Mouse (Mus musculus) midbrain, embryonic 14.5 days (tissue): ENCODE data around the gene Umps. TPM values are rescaled to one million over a fixed set of nuclear protein-coding genes. Genes with fewer than 3 reads are reported as not detected.

ENCODE experiments used
- ATAC-seq: fragments of 200-750 bp; cut with Nextera tagmentation; 2 replicates; pipeline ENCODE4 v1.8.0; 2017; ENCODE audit warnings: moderate number of reproducible peaks, moderate library complexity; ENCODE audit not compliant: low FRiP score, low TSS enrichment
- DNase-seq: peaks from one replicate; pipeline ENCODE4 v3.0.0-alpha.2; 2015
- H3K27ac ChIP-seq: fragments of 300-500 bp; sonication (generic); replicated peaks from 2 replicates; pipeline ENCODE4 v1.5.1; 2014; ENCODE audit warnings: mild to moderate bottlenecking, low read depth, low read length, moderate library complexity
- H3K27me3 ChIP-seq: fragments of 300-500 bp; sonication (generic); 2 replicates; pipeline ENCODE4 v1.6.1; 2014; ENCODE audit warnings: low read length, control low read depth, mixed read lengths; ENCODE audit not compliant: control insufficient read depth, insufficient read depth
- H3K36me3 ChIP-seq: fragments of 300-500 bp; sonication (generic); 2 replicates; pipeline ENCODE4 v1.6.1; 2014; ENCODE audit warnings: low read length, control low read depth; ENCODE audit not compliant: control insufficient read depth, insufficient read depth
- H3K4me1 ChIP-seq: fragments of 300-500 bp; sonication (generic); 2 replicates; pipeline ENCODE4 v1.6.1; 2014; ENCODE audit warnings: mild to moderate bottlenecking, antibody characterized with exemption, low read length, control low read depth; ENCODE audit not compliant: control insufficient read depth, insufficient read depth
- H3K4me2 ChIP-seq: fragments of 300-500 bp; sonication (generic); 2 replicates; pipeline ENCODE4 v1.6.1; 2014; ENCODE audit warnings: mild to moderate bottlenecking, low read length, moderate library complexity
- H3K4me3 ChIP-seq: fragments of 300-500 bp; sonication (generic); replicated peaks from 2 replicates; pipeline ENCODE4 v1.5.1; 2014; ENCODE audit warnings: low read depth, low read length
- H3K9ac ChIP-seq: fragments of 300-500 bp; sonication (generic); replicated peaks from 2 replicates; pipeline ENCODE4 v1.6.1; 2014; ENCODE audit warnings: mild to moderate bottlenecking, low read length, moderate library complexity
- H3K9me3 ChIP-seq: fragments of 300-500 bp; sonication (generic); 2 replicates; pipeline ENCODE4 v1.6.1; 2016; ENCODE audit warnings: low read length, control low read depth, mixed read lengths; ENCODE audit not compliant: control insufficient read depth
- WGBS: fragments of 180-500 bp; shearing (Covaris S2); extraction: QIAGEN DNeasy Blood & Tissue Kit; methylation state at CpG from one replicate; pipeline ENCODE4 v1.1.7; 2014; 5-methylcytosine and 5-hydroxymethylcytosine counted together
- polyA plus RNA-seq: library from polyadenylated mRNA; unstranded; fragments of >200 nt; fragmentation: Nextera tagmentation; extraction: Ambion mirVana; gene quantifications from 2 replicates; pipeline ENCODE4 v1.2.1, GENCODE M21; 2014

Umps gene
- polyA plus RNA-seq, 1 experiment from 2014 or later, result 28.4 TPM

DNA sequence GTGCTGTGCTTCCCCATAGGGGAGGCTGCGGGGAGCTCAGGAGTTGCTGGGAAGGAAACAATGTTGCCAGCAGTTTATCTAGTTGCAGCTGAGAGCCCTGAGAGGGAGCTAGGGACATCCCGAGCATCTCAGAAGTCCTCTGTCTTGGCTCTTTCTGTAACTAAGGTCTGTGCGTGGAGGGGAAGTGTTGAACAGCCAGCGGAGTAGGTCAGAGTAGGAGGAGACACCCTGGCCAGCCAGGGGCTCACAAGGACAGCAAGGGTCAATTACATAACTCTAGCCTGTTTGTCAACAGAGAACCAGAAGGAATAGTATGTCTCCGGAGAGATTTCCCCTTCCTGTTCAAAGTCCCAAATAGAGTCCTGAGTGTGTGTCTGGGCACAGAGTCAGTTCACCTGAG, 34.7 kb downstream of the Umps start:
- no peak overlapping the region for H3K27ac ChIP-seq
- H3K9ac ChIP-seq, result no peak overlapping the region
- H3K36me3 ChIP-seq, result no peaks in the 10 kb centered on the region
- WGBS, result 61% methylated on average over 5 of the region's 5 CpGs
- no peak overlapping the region for H3K4me3 ChIP-seq
- ATAC-seq (no peak), DNase-seq (no peak)
- H3K9me3 ChIP-seq, result no peaks in the 10 kb centered on the region
- peaks cover 6% of the 10 kb centered on the region; the same call in 1 of the 2 replicates for H3K4me1 ChIP-seq
- H3K27me3 ChIP-seq, result no peaks in the 10 kb centered on the region
- H3K4me2 ChIP-seq, result no peak overlapping the region

DNA sequence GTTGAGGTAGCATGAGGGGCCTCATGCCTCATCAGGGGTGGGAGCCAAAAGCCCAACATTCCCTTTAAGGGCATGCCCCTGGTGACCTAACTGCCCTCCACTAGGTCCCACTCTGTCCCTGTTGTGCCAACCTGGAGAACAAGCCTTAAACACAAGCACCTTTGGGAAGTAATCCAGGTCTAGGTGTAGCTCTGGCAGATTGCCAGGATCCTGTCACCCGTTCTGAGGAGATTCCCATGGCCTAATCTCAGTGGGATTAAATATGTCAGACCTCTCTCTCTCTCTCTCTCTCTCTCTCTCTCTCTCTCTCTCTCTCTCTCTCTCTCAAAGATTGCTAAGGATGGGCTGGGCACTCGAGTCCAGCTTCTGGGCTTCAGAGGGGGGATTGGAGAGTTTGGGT, 35.2 kb downstream of the Umps start:
- ATAC-seq (no peak), DNase-seq (no peak)
- no peaks in the 10 kb centered on the region for H3K27me3 ChIP-seq
- no peak overlapping the region for H3K4me3 ChIP-seq
- H3K9me3 ChIP-seq, result no peaks in the 10 kb centered on the region
- H3K36me3 ChIP-seq, result no peaks in the 10 kb centered on the region
- H3K4me1 ChIP-seq, result peaks cover 6% of the 10 kb centered on the region; the same call in 1 of the 2 replicates
- no peak overlapping the region for H3K4me2 ChIP-seq
- no peak overlapping the region for H3K27ac ChIP-seq
- 50% methylated on average over 2 of the region's 2 CpGs for WGBS
- no peak overlapping the region for H3K9ac ChIP-seq

GRCm38 (mm10) chr16:33930785-33931184, 36.1 kb downstream of the Umps start:
- H3K27ac ChIP-seq, result no peak overlapping the region
- H3K27me3 ChIP-seq, result no peaks in the 10 kb centered on the region
- no peak overlapping the region for H3K4me3 ChIP-seq
- no peaks in the 10 kb centered on the region for H3K9me3 ChIP-seq
- H3K4me1 ChIP-seq, result peaks cover 6% of the 10 kb centered on the region; the same call in 1 of the 2 replicates
- no peak overlapping the region for H3K4me2 ChIP-seq
- WGBS, result 92% methylated on average over 6 of the region's 6 CpGs
- H3K9ac ChIP-seq, result no peak overlapping the region
- ATAC-seq, result no peak
- H3K36me3 ChIP-seq, result no peaks in the 10 kb centered on the region
- DNase-seq, result no peak

DNA sequence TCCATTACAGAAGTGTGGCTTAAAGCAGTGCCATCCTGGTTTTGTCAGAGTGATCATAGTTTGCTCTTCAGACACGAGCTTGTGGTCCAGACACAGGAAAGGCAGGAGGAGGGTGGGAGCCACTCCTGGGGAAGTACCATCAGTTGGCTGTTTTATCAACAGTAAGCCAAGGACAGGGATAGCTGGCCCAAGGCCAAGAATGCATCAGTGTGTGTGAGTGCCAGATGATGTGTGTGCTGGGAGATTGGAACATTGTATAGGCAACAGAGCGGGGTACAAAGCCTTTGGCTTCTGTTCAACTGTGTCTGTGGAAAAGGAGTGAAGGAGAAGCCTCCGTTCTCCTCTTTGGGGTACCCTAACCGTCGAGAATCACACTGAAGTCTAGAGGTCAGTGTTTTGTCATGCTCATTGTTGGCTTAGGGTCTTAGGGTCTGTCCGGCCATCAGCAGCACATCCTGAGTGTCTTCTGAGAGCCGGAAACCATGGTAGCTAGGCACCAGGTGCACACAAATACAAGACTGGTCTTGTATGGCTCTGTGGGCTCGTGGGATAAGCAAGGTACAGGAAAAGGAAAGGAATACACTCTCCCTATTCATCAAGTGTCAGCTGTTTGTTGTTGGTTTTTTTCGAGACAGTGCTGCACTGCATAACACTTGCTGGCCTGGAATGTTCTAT, 37.9 kb downstream of the Umps start:
- Histone ChIP-seq H3K27ac (no peak overlapping the region), H3K9me3 (no peaks in the 10 kb centered on the region), H3K4me1 (no peaks in the 10 kb centered on the region), H3K4me2 (no peak overlapping the region), H3K4me3 (no peak overlapping the region), H3K9ac (no peak overlapping the region), H3K36me3 (no peaks in the 10 kb centered on the region), H3K27me3 (no peaks in the 10 kb centered on the region)
- ATAC-seq (no peak), DNase-seq (peak; percentile 48)
- WGBS, result 70% methylated on average over 9 of the region's 9 CpGs

GRCm38 (mm10) chr16:33927263-33927824, 39.5 kb downstream of the Umps start:
- Histone ChIP-seq H3K9me3 (no peaks in the 10 kb centered on the region), H3K36me3 (no peaks in the 10 kb centered on the region), H3K9ac (no peak overlapping the region), H3K4me1 (no peaks in the 10 kb centered on the region), H3K27ac (no peak overlapping the region), H3K4me3 (no peak overlapping the region), H3K4me2 (no peak overlapping the region), H3K27me3 (no peaks in the 10 kb centered on the region)
- no peak for DNase-seq
- ATAC-seq, result no peak
- 90% methylated on average over 6 of the region's 6 CpGs for WGBS

DNA sequence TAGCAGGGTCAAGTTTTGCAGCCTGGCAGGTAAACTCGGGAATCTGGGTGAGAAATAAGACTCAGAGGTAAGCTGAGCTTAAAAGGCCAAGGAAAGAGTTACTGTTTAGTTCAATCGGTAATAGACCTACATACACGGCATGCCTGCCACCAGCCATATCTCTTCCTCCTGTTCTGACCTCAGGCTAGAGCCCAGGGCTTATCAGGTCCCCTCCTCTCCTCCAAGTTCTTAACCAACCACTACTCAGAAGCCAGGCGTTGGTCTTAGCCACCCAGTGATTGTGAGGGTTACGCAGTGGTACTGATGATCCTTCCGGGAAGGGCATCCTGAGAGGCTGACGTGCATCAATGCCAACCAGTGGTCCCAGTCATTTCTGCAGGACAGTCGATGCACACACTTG, 43.1 kb downstream of the Umps start:
- Histone ChIP-seq H3K36me3 (no peaks in the 10 kb centered on the region), H3K4me1 (no peaks in the 10 kb centered on the region), H3K27ac (no peak overlapping the region), H3K27me3 (no peaks in the 10 kb centered on the region), H3K9me3 (no peaks in the 10 kb centered on the region), H3K4me2 (no peak overlapping the region), H3K4me3 (no peak overlapping the region), H3K9ac (no peak overlapping the region)
- no peak for ATAC-seq
- WGBS, result 95% methylated on average over 8 of the region's 8 CpGs
- DNase-seq, result no peak

DNA sequence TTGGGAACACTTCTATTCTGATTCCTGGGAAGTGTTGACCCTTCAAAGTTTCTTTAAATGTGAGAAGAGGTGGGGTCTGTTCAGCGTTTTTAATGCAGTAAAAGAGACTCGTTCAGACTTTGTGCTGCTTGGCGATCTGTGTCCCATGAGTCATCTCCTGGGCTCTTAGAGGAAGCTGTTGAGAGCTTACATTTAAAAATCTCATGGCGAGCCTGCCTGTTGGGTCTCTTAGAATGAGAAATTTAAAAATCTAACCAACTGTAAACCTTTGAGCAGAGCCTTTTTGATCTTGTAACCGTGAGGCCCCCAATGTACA, 43.9 kb downstream of the Umps start:
- H3K9ac ChIP-seq, result no peak overlapping the region
- no peaks in the 10 kb centered on the region for H3K9me3 ChIP-seq
- no peaks in the 10 kb centered on the region for H3K4me1 ChIP-seq
- H3K4me3 ChIP-seq, result no peak overlapping the region
- H3K27ac ChIP-seq, result no peak overlapping the region
- H3K4me2 ChIP-seq, result no peak overlapping the region
- no peaks in the 10 kb centered on the region for H3K36me3 ChIP-seq
- H3K27me3 ChIP-seq, result no peaks in the 10 kb centered on the region
- ATAC-seq (no peak), DNase-seq (no peak)
- WGBS, result 86% methylated on average over 5 of the region's 5 CpGs

DNA sequence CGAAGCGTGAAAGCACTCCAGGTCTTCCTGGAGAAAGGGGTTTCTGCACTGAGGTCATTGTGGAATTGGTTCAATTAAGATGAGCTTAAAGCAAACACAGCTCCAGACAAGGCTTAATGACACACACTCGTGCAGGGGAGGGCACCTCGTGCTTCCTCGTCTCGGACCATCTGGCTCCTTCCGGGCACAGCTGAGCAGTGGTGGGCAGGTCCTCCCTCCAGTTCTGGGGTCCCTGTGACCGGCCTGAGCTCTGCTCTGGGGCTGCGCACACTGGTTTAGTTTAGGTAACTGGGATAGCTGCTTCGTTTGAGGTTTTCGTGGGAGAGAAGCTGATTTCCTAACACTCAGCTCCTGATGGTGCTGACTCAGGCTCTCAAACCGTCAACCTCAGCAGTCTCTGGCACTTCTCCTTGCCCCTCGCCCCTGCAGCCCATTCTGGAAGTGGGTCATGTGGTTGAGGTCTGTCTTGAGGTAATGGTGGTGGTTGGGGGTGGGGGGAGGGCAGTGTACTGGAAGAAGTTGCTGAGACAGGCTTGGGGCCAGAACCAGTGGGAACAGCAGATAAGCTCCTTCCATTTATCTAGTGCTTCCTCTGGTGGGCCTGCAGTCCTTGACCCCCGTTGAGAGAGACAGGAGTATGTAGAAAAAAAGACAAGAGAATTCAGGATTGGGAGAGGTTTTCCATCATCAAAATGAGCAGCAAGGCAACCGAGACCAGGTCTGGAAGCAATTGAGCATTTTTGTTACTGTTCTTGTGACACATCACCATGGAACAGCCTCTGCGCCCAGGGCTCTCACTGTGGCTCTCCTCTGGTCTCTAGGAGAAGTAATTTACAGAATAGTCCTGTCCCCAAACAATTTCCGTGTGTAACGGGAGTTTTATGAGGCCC, 44.5 kb downstream of the Umps start:
- H3K9me3 ChIP-seq, result no peaks in the 10 kb centered on the region
- H3K4me3 ChIP-seq, result no peak overlapping the region
- 70% methylated on average over 18 of the region's 18 CpGs for WGBS
- no peak overlapping the region for H3K4me2 ChIP-seq
- no peak overlapping the region for H3K9ac ChIP-seq
- no peaks in the 10 kb centered on the region for H3K4me1 ChIP-seq
- DNase-seq, result no peak
- H3K36me3 ChIP-seq, result no peaks in the 10 kb centered on the region
- no peak overlapping the region for H3K27ac ChIP-seq
- H3K27me3 ChIP-seq, result no peaks in the 10 kb centered on the region
- no peak for ATAC-seq
